Mouse (Mus musculus) embryo, embryonic 10 days (tissue): ENCODE data around the gene Trem3.

Source experiments
- DNase-seq: peaks from one replicate; pipeline ENCODE4 v3.0.0-alpha.2; 2015; ENCODE audit warnings: low spot score

The Trem3 gene

GRCm38 (mm10) chr17:48272158-48272557 is 24.6 kb downstream of the Trem3 start:
- no peak for DNase-seq

GRCm38 (mm10) chr17:48272598-48272997 is 25.0 kb downstream of the Trem3 start:
- no peak for DNase-seq

GRCm38 (mm10) chr17:48274098-48274497 is 26.5 kb downstream of the Trem3 start:
- no peak for DNase-seq

- peak; percentile 87 for DNase-seq
Measured at GRCm38 (mm10) chr17:48274885-48275284, 27.3 kb downstream of the Trem3 start.

- no peak for DNase-seq
Measured at GRCm38 (mm10) chr17:48275736-48276135, 28.2 kb downstream of the Trem3 start.

GRCm38 (mm10) chr17:48278381-48278780 is 30.8 kb downstream of the Trem3 start:
- no peak for DNase-seq

GRCm38 (mm10) chr17:48279002-48279401 is 31.4 kb downstream of the Trem3 start:
- no peak for DNase-seq

GRCm38 (mm10) chr17:48280943-48281738 is 33.6 kb downstream of the Trem3 start:
- peak; percentile 11 for DNase-seq

GRCm38 (mm10) chr17:48281739-48282085 is 34.1 kb downstream of the Trem3 start:
- DNase-seq, result peak; percentile 70

- peak; percentile 16 for DNase-seq
Measured at GRCm38 (mm10) chr17:48286765-48287164, 39.2 kb downstream of the Trem3 start.

GRCm38 (mm10) chr17:48287276-48287675 is 39.7 kb downstream of the Trem3 start:
- no peak for DNase-seq

- no peak for DNase-seq
Measured at GRCm38 (mm10) chr17:48293500-48294194, 46.1 kb downstream of the Trem3 start.

GRCm38 (mm10) chr17:48299203-48299602 is 51.6 kb downstream of the Trem3 start, which contains the start of gene Treml2:
TSS of gene Treml2 (plus strand) at chr17:48299498.
- DNase-seq, result no peak

GRCm38 (mm10) chr17:48299756-48300155 is 52.2 kb downstream of the Trem3 start:
- no peak for DNase-seq

- DNase-seq, result no peak
Measured at GRCm38 (mm10) chr17:48300199-48300598, 52.6 kb downstream of the Trem3 start.

- DNase-seq, result no peak
Measured at GRCm38 (mm10) chr17:48300861-48301260, 53.3 kb downstream of the Trem3 start.

- no peak for DNase-seq
Measured at GRCm38 (mm10) chr17:48301792-48302191, 54.2 kb downstream of the Trem3 start.
